Mouse (Mus musculus) lung, postnatal 0 days (tissue): ENCODE measurements around the gene Sde2.

Source experiments
- CTCF ChIP-seq: IDR thresholded peaks from 2 replicates; pipeline ENCODE4 v1.5.1; 2016; ENCODE audit warnings: antibody characterized with exemption, mild to moderate bottlenecking
- EP300 ChIP-seq: IDR thresholded peaks from 2 replicates; pipeline ENCODE4 v1.6.1; 2016; ENCODE audit warnings: antibody characterized with exemption, mild to moderate bottlenecking, control low read depth

DNA sequence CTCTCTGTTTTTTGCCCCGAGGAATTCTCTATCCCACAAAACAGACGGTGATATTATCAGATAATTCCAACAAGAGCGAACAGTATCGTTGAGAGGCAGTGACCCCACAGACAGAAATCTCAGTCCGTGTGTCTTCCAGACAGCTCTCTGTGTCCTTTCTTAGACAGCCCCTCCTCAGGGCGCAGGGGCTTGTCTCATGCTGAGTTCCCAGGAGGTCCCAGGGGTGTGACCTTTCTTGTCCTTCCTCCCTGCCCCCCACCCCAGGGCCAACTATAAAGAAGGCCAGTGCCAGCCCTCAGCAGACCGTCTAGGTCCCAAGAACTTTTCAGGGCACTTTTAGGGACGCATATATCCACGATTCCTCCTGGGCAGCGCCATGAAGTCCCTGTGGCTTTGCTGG is 41.9 kb downstream of the Sde2 start, which contains the start of gene Lefty2:
- TF ChIP-seq CTCF (no peak), EP300 (no peak)
